Mouse (Mus musculus) liver, postnatal 0 days (tissue): ENCODE data around the gene Pde11a. TPM values are rescaled to one million over a fixed set of nuclear protein-coding genes. Genes with fewer than 3 reads are reported as not detected.

ENCODE experiments used
- ATAC-seq: fragments of 200-750 bp; cut with Nextera tagmentation; 2 replicates; pipeline ENCODE4 v1.8.0; 2017; ENCODE audit warnings: mild to moderate bottlenecking, moderate library complexity
- DNase-seq: peaks from one replicate; pipeline ENCODE4 v3.0.0-alpha.2; 2016
- H3K27ac ChIP-seq: fragments of 300-500 bp; sonication (generic); 2 replicates; pipeline ENCODE4 v1.5.1; 2014; ENCODE audit warnings: antibody characterized with exemption, moderate library complexity, mild to moderate bottlenecking, low read depth
- H3K27me3 ChIP-seq: fragments of 300-500 bp; sonication (generic); 2 replicates; pipeline ENCODE4 v1.6.1; 2014; ENCODE audit warnings: low read length, control low read depth, mixed read lengths; ENCODE audit not compliant: insufficient read depth
- H3K36me3 ChIP-seq: fragments of 300-500 bp; sonication (generic); replicated peaks from 2 replicates; pipeline ENCODE4 v1.6.1; 2014; ENCODE audit warnings: mild to moderate bottlenecking, control low read depth, low read length, moderate library complexity, mixed read lengths; ENCODE audit not compliant: insufficient read depth
- H3K4me1 ChIP-seq: fragments of 300-500 bp; sonication (generic); 2 replicates; pipeline ENCODE4 v1.6.1; 2014; ENCODE audit warnings: antibody characterized with exemption, mild to moderate bottlenecking, control low read depth; ENCODE audit not compliant: insufficient read depth
- H3K4me2 ChIP-seq: fragments of 300-500 bp; sonication (generic); 2 replicates; pipeline ENCODE4 v1.6.1; 2014; ENCODE audit warnings: low read depth, mild to moderate bottlenecking, low read length, moderate library complexity, mixed read lengths
- H3K4me3 ChIP-seq: fragments of 300-500 bp; sonication (generic); 2 replicates; pipeline ENCODE4 v1.5.1; 2014; ENCODE audit warnings: low read depth, low read length
- H3K9ac ChIP-seq: fragments of 300-500 bp; sonication (generic); replicated peaks from 2 replicates; pipeline ENCODE4 v1.6.1; 2014; ENCODE audit warnings: mild to moderate bottlenecking, moderate library complexity
- H3K9me3 ChIP-seq: fragments of 300-500 bp; sonication (generic); 2 replicates; pipeline ENCODE4 v1.6.1; 2016; ENCODE audit warnings: mild to moderate bottlenecking, control low read depth, low read length, mixed read lengths
- CTCF ChIP-seq: sonication (generic); IDR thresholded peaks from 2 replicates; pipeline ENCODE4 v1.5.1; 2016; ENCODE audit warnings: antibody characterized with exemption, low read depth
- EP300 ChIP-seq: IDR thresholded peaks from 2 replicates; pipeline ENCODE4 v1.6.1; 2016; ENCODE audit warnings: antibody characterized with exemption, low read depth, mild to moderate bottlenecking
- WGBS: fragments of 180-500 bp; shearing (Covaris S2); extraction: QIAGEN DNeasy Blood & Tissue Kit; methylation state at CpG from one replicate; pipeline ENCODE4 v1.1.7; 2014; ENCODE audit not compliant: insufficient replicate concordance; 5-methylcytosine and 5-hydroxymethylcytosine counted together
- polyA plus RNA-seq: library from polyadenylated mRNA; unstranded; fragments of >200 nt; fragmentation: Nextera tagmentation; extraction: Ambion mirVana; gene quantifications from 2 replicates; pipeline ENCODE4 v1.2.1, GENCODE M21; 2015

Pde11a gene
- polyA plus RNA-seq, 1 experiment from 2014 or later: 0.06 TPM

- WGBS: 53% methylated on average over 6 of the region's 6 CpGs
- Histone ChIP-seq H3K4me2 (no peak overlapping the region), H3K36me3 (no peaks in the 10 kb centered on the region), H3K9ac (no peak overlapping the region), H3K27ac (no peak overlapping the region), H3K4me1 (no peaks in the 10 kb centered on the region), H3K4me3 (no peak overlapping the region), H3K27me3 (no peaks in the 10 kb centered on the region), H3K9me3 (no peaks in the 10 kb centered on the region)
- no peak for DNase-seq
- no peak for ATAC-seq
- no peak for TF ChIP-seq CTCF
- TF ChIP-seq EP300: no peak
Observed at GRCm38 (mm10) chr2:76220364-76221108, 118.0 kb downstream of the Pde11a start.

GRCm38 (mm10) chr2:76219540-76219939 lies 119.0 kb downstream of the Pde11a start:
- TF ChIP-seq EP300 (no peak), CTCF (no peak)
- Histone ChIP-seq H3K9ac (no peak overlapping the region), H3K4me2 (no peak overlapping the region), H3K27ac (no peak overlapping the region), H3K9me3 (no peaks in the 10 kb centered on the region), H3K4me1 (no peaks in the 10 kb centered on the region), H3K36me3 (no peaks in the 10 kb centered on the region), H3K4me3 (no peak overlapping the region), H3K27me3 (no peaks in the 10 kb centered on the region)
- no peak for ATAC-seq
- DNase-seq: no peak
- WGBS: 41% methylated on average over 6 of the region's 6 CpGs

DNA sequence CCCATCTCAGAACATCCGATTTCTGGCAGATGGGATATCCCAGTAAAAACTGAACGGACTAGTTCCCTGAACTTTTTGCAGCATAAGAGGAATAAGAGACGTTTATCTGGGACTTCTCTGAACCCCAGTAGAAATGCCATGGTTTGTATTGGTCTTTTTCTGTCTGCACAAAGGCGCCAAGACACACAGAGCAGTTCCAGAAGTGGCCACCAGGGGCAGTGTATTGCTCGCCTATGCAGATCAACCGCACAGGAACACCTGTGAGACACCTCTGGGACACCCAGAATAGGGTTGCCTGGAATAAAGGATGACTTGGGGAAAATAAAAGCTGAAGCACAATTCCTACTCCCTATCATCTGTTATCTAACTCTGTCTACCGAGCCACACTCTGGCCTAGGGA lies 122.4 kb downstream of the Pde11a start:
- Histone ChIP-seq H3K36me3 (no peaks in the 10 kb centered on the region), H3K4me3 (no peak overlapping the region), H3K9me3 (no peaks in the 10 kb centered on the region), H3K9ac (no peak overlapping the region), H3K4me2 (no peak overlapping the region), H3K4me1 (no peaks in the 10 kb centered on the region), H3K27me3 (no peaks in the 10 kb centered on the region), H3K27ac (no peak overlapping the region)
- ATAC-seq: no peak
- WGBS: 73% methylated on average over 7 of the region's 7 CpGs
- TF ChIP-seq CTCF (peak; percentile 76), EP300 (no peak)
- DNase-seq: peak; percentile 61

- Histone ChIP-seq H3K4me1 (no peaks in the 10 kb centered on the region), H3K9me3 (no peaks in the 10 kb centered on the region), H3K4me3 (no peak overlapping the region), H3K9ac (no peak overlapping the region), H3K4me2 (no peak overlapping the region), H3K27me3 (no peaks in the 10 kb centered on the region), H3K27ac (no peak overlapping the region), H3K36me3 (no peaks in the 10 kb centered on the region)
- DNase-seq: no peak
- TF ChIP-seq EP300: no peak
- TF ChIP-seq CTCF: no peak
- WGBS: 42% methylated on average over 9 of the region's 9 CpGs
- no peak for ATAC-seq
Observed at GRCm38 (mm10) chr2:76215219-76215618, 123.4 kb downstream of the Pde11a start.

GRCm38 (mm10) chr2:76185126-76185525 lies 153.4 kb downstream of the Pde11a start:
- H3K4me2 ChIP-seq: no peak overlapping the region
- H3K36me3 ChIP-seq: no peaks in the 10 kb centered on the region
- H3K4me3 ChIP-seq: no peak overlapping the region
- H3K9ac ChIP-seq: no peak overlapping the region
- ATAC-seq (no peak), DNase-seq (no peak)
- no peak overlapping the region for H3K27ac ChIP-seq
- H3K27me3 ChIP-seq: no peaks in the 10 kb centered on the region
- H3K9me3 ChIP-seq: no peaks in the 10 kb centered on the region
- no peaks in the 10 kb centered on the region for H3K4me1 ChIP-seq
- WGBS: 39% methylated on average over 1 of the region's 1 CpGs
- TF ChIP-seq EP300 (no peak), CTCF (no peak)

- Histone ChIP-seq H3K9me3 (no peaks in the 10 kb centered on the region), H3K4me3 (no peak overlapping the region), H3K36me3 (no peaks in the 10 kb centered on the region), H3K4me1 (no peaks in the 10 kb centered on the region), H3K27ac (no peak overlapping the region), H3K4me2 (no peak overlapping the region), H3K9ac (no peak overlapping the region), H3K27me3 (no peaks in the 10 kb centered on the region)
- TF ChIP-seq EP300 (no peak), CTCF (no peak)
- WGBS: 69% methylated on average over 4 of the region's 4 CpGs
- no peak for DNase-seq
- ATAC-seq: no peak
Observed at GRCm38 (mm10) chr2:76162822-76163221, 175.8 kb downstream of the Pde11a start.

DNA sequence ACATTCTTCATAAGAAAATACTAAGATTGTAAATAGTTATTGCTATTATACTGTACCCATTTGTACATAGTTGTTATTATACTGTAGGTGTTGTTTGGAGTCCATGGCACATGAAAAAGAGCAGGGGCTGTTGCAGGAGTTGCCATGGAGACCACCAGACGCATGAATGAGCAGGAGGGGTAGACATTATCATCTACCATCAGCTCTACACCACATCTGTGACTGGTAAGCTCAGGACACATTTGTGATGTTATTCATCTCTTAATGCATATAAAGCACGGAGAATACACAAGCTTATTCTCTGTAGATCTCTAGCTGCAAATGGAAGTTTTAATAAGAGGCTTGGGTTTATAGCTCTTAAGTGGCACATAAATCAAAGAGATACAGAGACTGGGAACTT lies 179.6 kb downstream of the Pde11a start:
- Histone ChIP-seq H3K9me3 (no peaks in the 10 kb centered on the region), H3K4me1 (no peaks in the 10 kb centered on the region), H3K9ac (no peak overlapping the region), H3K4me2 (no peak overlapping the region), H3K27ac (no peak overlapping the region), H3K36me3 (no peaks in the 10 kb centered on the region), H3K27me3 (no peaks in the 10 kb centered on the region), H3K4me3 (no peak overlapping the region)
- TF ChIP-seq EP300 (no peak), CTCF (no peak)
- no peak for ATAC-seq
- no peak for DNase-seq
- 70% methylated on average over 2 of the region's 2 CpGs for WGBS
